Mouse (Mus musculus): ENCODE data around the gene Drp2. TPM values are rescaled to one million over a fixed set of nuclear protein-coding genes. Genes with fewer than 3 reads are reported as not detected.

Gene Drp2
- polyA plus RNA-seq, 1 experiment from 2014 or later = 11.1 TPM

- H3K27ac ChIP-seq = no peak overlapping the region
- H3K4me3 ChIP-seq (replicated peaks) = no peak overlapping the region
- no peak overlapping the region for H3K4me2 ChIP-seq
- no peak overlapping the region for H3K9ac ChIP-seq
- no peak for ATAC-seq (ENCODE audit: low FRiP score)
- no peaks in the 10 kb centered on the region for H3K27me3 ChIP-seq
- H3K9me3 ChIP-seq = no peaks in the 10 kb centered on the region
- H3K36me3 ChIP-seq (replicated peaks) = no peaks in the 10 kb centered on the region
- H3K4me1 ChIP-seq = no peaks in the 10 kb centered on the region
- WGBS = 91% methylated on average over 5 of the region's 5 CpGs
Measured at GRCm38 (mm10) chrX:134424263-134424662, 19.9 kb downstream of the Drp2 start.

DNA sequence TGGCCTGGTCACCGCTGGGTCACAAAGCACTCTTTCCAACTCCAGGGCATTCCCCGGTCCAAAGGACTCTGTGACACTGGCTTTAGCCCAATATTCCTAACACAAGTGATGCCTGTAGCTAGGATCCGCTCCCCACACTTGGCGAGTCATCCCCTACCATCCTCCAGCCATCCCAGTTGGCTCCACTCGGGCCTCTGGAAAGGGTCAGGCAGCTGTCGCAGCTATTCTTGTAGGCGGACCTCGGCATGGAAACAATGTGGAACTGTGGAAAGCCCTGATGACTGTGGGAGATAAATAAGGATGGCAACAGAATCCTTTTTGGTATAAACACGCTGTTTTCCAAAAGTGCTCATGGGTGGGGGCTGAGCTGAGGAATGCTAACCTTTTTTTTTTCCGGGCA, 21.4 kb downstream of the Drp2 start:
- Histone ChIP-seq H3K36me3 (replicated peaks) (no peaks in the 10 kb centered on the region), H3K27me3 (no peaks in the 10 kb centered on the region), H3K27ac (no peak overlapping the region), H3K4me2 (no peak overlapping the region), H3K9ac (no peak overlapping the region), H3K9me3 (no peaks in the 10 kb centered on the region), H3K4me3 (replicated peaks) (no peak overlapping the region), H3K4me1 (no peaks in the 10 kb centered on the region)
- WGBS = 84% methylated on average over 10 of the region's 10 CpGs
- no peak for ATAC-seq (ENCODE audit: low FRiP score)

GRCm38 (mm10) chrX:134426819-134427218, 22.5 kb downstream of the Drp2 start:
- Histone ChIP-seq H3K27me3 (no peaks in the 10 kb centered on the region), H3K9ac (no peak overlapping the region), H3K9me3 (no peaks in the 10 kb centered on the region), H3K4me1 (no peaks in the 10 kb centered on the region), H3K4me2 (no peak overlapping the region), H3K27ac (no peak overlapping the region), H3K36me3 (replicated peaks) (no peaks in the 10 kb centered on the region), H3K4me3 (replicated peaks) (no peak overlapping the region)
- WGBS = 73% methylated on average over 6 of the region's 6 CpGs
- no peak for ATAC-seq (ENCODE audit: low FRiP score)

- no peaks in the 10 kb centered on the region for H3K36me3 ChIP-seq (replicated peaks)
Measured at GRCm38 (mm10) chrX:134427307-134427706, 23.0 kb downstream of the Drp2 start.

GRCm38 (mm10) chrX:134474988-134475710, 70.8 kb downstream of the Drp2 start:
- no peak for ATAC-seq (ENCODE audit: low FRiP score)
- Histone ChIP-seq H3K4me2 (no peak overlapping the region), H3K9ac (no peak overlapping the region), H3K4me3 (replicated peaks) (no peak overlapping the region), H3K4me1 (no peaks in the 10 kb centered on the region), H3K27me3 (no peaks in the 10 kb centered on the region), H3K9me3 (peaks cover 16% of the 10 kb centered on the region), H3K36me3 (replicated peaks) (no peaks in the 10 kb centered on the region), H3K27ac (no peak overlapping the region)
- WGBS = 79% methylated on average over 61 of the region's 67 CpGs

More at GRCm38 (mm10) chrX:134427307-134427706, 23.0 kb downstream of the Drp2 start:
- H3K27ac ChIP-seq = no peak overlapping the region
- H3K9ac ChIP-seq = no peak overlapping the region
- H3K27me3 ChIP-seq = no peaks in the 10 kb centered on the region
- no peak overlapping the region for H3K4me3 ChIP-seq (replicated peaks)
- 61% methylated on average over 3 of the region's 3 CpGs for WGBS
- no peaks in the 10 kb centered on the region for H3K9me3 ChIP-seq
- ATAC-seq (ENCODE audit: low FRiP score) = no peak
- H3K4me1 ChIP-seq = no peaks in the 10 kb centered on the region
- no peak overlapping the region for H3K4me2 ChIP-seq

DNA sequence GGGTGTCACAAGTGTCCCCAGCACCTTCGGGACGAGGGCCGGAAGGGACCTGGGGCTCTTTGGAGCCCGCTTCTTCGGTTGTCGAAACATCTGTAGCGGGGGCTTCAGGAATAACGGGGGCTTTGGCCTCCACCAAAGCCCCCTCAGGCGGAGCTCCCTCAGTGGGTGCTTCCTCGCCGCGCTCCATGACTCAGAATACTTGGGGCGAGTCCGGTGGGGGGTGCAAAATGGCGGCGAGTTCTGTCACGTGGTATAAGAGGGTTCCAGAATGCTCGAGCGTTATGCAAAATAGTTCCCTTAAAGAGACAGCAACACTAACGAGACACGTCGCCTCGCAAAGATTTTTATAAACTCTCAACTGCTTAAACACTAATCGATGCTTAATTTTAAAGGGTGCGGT, 71.9 kb downstream of the Drp2 start, which contains the start of gene Taf7l:
Gene Taf7l (minus strand): TSS at position 201 of the 400 bp plus-strand sequence.
- Histone ChIP-seq H3K36me3 (replicated peaks) (no peaks in the 10 kb centered on the region), H3K9me3 (peaks cover 16% of the 10 kb centered on the region), H3K4me1 (no peaks in the 10 kb centered on the region), H3K4me2 (no peak within 1 kb of the TSS), H3K9ac (no peak within 1 kb of the TSS), H3K4me3 (replicated peaks) (no peak within 1 kb of the TSS), H3K27me3 (no peaks in the 10 kb centered on the region), H3K27ac (no peak within 1 kb of the TSS)
- 90% methylated on average over 25 of the region's 25 CpGs for WGBS
- ATAC-seq (ENCODE audit: low FRiP score) = no peak

- no peak overlapping the region for H3K27ac ChIP-seq
- H3K27me3 ChIP-seq = no peaks in the 10 kb centered on the region
- no peak for ATAC-seq (ENCODE audit: low FRiP score)
- no peak overlapping the region for H3K4me3 ChIP-seq (replicated peaks)
- H3K9me3 ChIP-seq = no peaks in the 10 kb centered on the region
- 66% methylated on average over 3 of the region's 3 CpGs for WGBS
- no peaks in the 10 kb centered on the region for H3K4me1 ChIP-seq
- H3K9ac ChIP-seq = no peak overlapping the region
- H3K4me2 ChIP-seq = no peak overlapping the region
- no peaks in the 10 kb centered on the region for H3K36me3 ChIP-seq (replicated peaks)
Measured at GRCm38 (mm10) chrX:134481720-134482119, 77.4 kb downstream of the Drp2 start.

- ATAC-seq (ENCODE audit: low FRiP score) = no peak
Measured at GRCm38 (mm10) chrX:134500651-134501050, 96.3 kb downstream of the Drp2 start.

More at GRCm38 (mm10) chrX:134500651-134501050, 96.3 kb downstream of the Drp2 start:
- Histone ChIP-seq H3K4me1 (no peaks in the 10 kb centered on the region), H3K9ac (no peak overlapping the region), H3K27me3 (no peaks in the 10 kb centered on the region), H3K27ac (no peak overlapping the region), H3K4me2 (no peak overlapping the region), H3K36me3 (replicated peaks) (no peaks in the 10 kb centered on the region), H3K4me3 (replicated peaks) (no peak overlapping the region), H3K9me3 (no peaks in the 10 kb centered on the region)
- 83% methylated on average over 8 of the region's 8 CpGs for WGBS

Other genes starting within 250 kb of the Drp2 start
- gene Xkrx, start 242.5 kb upstream of the Drp2 start, polyA plus RNA-seq (2016; fragmentation: Nextera tagmentation; extraction: Ambion mirVana) = 0.17 and 0.33 TPM in 2 replicates
- gene Arl13a, start 217.1 kb upstream of the Drp2 start, polyA plus RNA-seq (2016; fragmentation: Nextera tagmentation; extraction: Ambion mirVana) = not detected in 2 replicates
- 0.08 and 0.14 TPM in 2 replicates for gene Nox1, start 182.6 kb upstream of the Drp2 start, polyA plus RNA-seq (2016; fragmentation: Nextera tagmentation; extraction: Ambion mirVana)
- 8.3 and 9.3 TPM in 2 replicates for gene Trmt2b, start 127.6 kb upstream of the Drp2 start, polyA plus RNA-seq (2016; fragmentation: Nextera tagmentation; extraction: Ambion mirVana)
- gene Tmem35a, start 109.3 kb upstream of the Drp2 start, polyA plus RNA-seq (2016; fragmentation: Nextera tagmentation; extraction: Ambion mirVana) = 45.5 and 45.6 TPM in 2 replicates
- gene Cenpi, start 96.5 kb upstream of the Drp2 start, polyA plus RNA-seq (2016; fragmentation: Nextera tagmentation; extraction: Ambion mirVana) = 26.2 and 28.8 TPM in 2 replicates
- gene Taf7l, start 71.9 kb downstream of the Drp2 start, polyA plus RNA-seq (2016; fragmentation: Nextera tagmentation; extraction: Ambion mirVana) = not detected in 2 replicates
- 60.6 and 62.7 TPM in 2 replicates for gene Timm8a1, start 137.3 kb downstream of the Drp2 start, polyA plus RNA-seq (2016; fragmentation: Nextera tagmentation; extraction: Ambion mirVana)
- 0.57 and 0.87 TPM in 2 replicates for gene Btk, start 179.0 kb downstream of the Drp2 start, polyA plus RNA-seq (2016; fragmentation: Nextera tagmentation; extraction: Ambion mirVana)
- 298 and 303 TPM in 2 replicates for gene Rpl36a, start 181.1 kb downstream of the Drp2 start, polyA plus RNA-seq (2016; fragmentation: Nextera tagmentation; extraction: Ambion mirVana)
- gene Gla, start 196.6 kb downstream of the Drp2 start, polyA plus RNA-seq (2016; fragmentation: Nextera tagmentation; extraction: Ambion mirVana) = 3.6 and 4.4 TPM in 2 replicates
- gene Hnrnph2, start 196.6 kb downstream of the Drp2 start, polyA plus RNA-seq (2016; fragmentation: Nextera tagmentation; extraction: Ambion mirVana) = 213 and 222 TPM in 2 replicates